Mouse (Mus musculus): ENCODE data around the gene Sox13. TPM values are rescaled to one million over a fixed set of nuclear protein-coding genes. Genes with fewer than 3 reads are reported as not detected.

The Sox13 gene
- total RNA-seq (2014; fragmentation: Nextera tagmentation) (0.33 and 3.8 TPM in 2 replicates), total RNA-seq (2017) (0.69 TPM in 1 of 2 replicates, not detected in the other)

- no peak for ATAC-seq (replicated peaks; ENCODE audit: low FRiP score, low TSS enrichment, poor library complexity, severe bottlenecking)
These were observed at the start of gene Sox13 for GRCm38 (mm10) chr1:133423543-133424480. Sox13 (minus strand) TSS chr1:133424377.

DNA sequence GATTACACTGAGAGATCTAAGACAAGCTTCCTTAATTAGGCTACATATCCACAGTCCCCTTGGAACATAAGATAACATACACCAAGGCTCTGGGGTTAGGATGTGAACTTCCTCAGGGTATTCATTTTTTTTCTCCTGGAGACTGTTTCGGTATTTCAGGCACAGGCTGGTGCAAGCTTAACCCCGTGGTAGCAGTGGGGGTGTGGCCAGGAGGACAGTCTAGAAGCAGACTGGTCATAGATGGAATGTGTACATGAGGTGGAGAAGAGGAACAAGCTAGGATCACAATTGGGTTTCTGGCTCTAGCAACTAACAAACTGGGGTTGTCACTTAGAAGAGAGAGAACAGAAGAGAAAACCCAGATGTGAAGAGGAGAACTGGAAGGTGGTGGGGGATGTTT is 47.4 kb upstream of the Sox13 start:
- no peak for ATAC-seq (replicated peaks; ENCODE audit: low FRiP score, low TSS enrichment, poor library complexity, severe bottlenecking)

DNA sequence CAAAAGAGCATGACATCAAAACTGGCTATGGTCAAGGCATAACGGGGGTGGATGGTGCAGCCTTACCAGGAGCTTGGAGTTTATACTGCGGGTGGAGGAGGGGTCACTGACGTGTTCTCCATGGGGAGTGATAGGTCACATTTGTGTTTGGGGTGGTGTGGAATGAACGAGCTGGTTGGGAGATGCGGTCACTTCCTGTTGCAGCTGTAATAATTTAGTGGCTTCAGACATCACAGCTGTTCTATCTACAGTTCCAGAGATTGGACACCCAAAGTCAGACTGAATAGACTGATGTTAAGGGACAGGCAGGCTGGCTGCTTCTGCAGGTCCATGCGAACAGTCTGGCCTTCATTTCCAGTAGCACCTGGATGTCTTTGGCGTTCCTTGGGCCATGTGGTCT is 46.9 kb upstream of the Sox13 start:
- ATAC-seq (replicated peaks; ENCODE audit: low FRiP score, low TSS enrichment, poor library complexity, severe bottlenecking), result no peak

DNA sequence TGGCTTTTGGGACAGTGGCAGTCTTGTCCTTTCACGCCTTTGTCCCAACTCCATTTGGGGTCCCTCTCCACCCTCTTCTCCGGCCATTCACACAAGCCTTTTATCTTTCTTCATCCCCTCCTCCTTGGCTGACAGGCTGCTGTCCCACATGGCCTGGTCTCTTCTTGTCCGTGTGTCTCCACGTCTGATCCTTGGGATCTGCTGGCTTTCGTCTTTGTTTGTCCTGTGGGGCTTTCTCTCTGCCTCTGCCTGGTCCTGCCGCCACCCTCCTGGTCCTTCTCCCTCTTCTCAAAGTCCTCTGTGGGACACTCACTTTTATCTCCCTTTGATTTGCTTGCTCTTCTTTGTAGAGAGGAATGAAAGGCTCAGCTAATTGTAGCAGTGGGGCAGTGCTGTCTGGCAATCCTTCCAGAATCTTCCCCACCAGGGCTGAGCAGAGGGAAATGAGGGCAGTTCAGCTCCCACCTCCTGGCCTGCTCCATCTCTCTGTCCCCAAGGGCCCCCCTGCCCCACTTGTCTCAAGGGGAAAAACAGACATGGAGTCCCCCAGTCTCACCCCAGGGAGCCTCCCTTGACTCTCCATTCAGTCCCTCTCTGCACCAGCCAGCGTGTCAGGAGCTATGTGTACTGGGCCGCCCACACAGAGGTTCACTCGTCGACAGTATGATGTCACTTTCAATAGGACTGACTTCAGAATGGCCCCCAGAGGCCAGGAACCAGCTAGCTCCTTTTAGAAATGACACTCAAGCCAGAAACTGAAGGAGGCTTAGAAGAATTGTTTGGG is 46.3 kb upstream of the Sox13 start:
- no peak for ATAC-seq (replicated peaks; ENCODE audit: low FRiP score, low TSS enrichment, poor library complexity, severe bottlenecking)

GRCm38 (mm10) chr1:133469213-133469612 is 45.0 kb upstream of the Sox13 start:
- no peak for ATAC-seq (replicated peaks; ENCODE audit: low FRiP score, low TSS enrichment, poor library complexity, severe bottlenecking)

GRCm38 (mm10) chr1:133468751-133469150 is 44.6 kb upstream of the Sox13 start:
- no peak for ATAC-seq (replicated peaks; ENCODE audit: low FRiP score, low TSS enrichment, poor library complexity, severe bottlenecking)

GRCm38 (mm10) chr1:133467905-133468304 is 43.7 kb upstream of the Sox13 start:
- ATAC-seq (replicated peaks; ENCODE audit: low FRiP score, low TSS enrichment, poor library complexity, severe bottlenecking), result no peak

DNA sequence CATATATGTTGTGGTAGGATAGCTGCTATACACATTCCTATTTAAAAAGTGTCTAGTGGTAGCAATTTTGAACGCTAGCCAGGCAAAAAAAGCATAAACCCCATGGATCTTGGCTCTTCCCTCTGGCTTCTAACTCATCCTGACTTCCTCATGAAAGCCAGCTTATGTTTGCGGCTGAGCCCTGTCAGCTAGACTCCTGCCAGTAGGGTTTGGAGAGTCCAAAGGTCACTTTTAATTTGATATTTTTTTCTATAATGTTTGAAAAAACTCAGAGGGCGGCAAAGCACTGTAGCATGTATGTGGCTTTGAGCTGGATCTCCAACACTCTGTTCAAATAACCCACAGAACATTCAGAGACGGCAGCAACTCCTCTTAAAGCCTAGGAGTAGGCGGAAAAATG is 39.0 kb upstream of the Sox13 start:
- ATAC-seq (replicated peaks; ENCODE audit: low FRiP score, low TSS enrichment, poor library complexity, severe bottlenecking), result no peak

DNA sequence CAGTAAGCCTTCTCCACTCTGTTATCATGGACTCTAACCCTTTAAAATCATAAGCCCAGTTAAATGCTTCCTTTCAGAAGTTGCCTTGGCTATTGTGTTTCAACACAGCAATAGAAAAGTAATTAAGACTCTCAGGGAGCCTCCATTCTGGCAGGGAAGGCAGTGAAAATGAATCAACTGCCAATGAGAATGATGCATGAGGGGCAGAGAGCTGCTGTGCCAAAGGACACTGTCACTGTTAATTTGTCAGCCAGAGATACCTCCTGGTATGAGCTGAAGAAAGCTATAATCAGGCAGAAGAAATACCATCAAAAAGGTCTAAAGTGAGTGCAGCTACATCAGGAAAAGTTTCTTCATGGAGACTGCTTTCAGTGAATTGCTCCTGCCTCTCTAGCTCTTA is 36.8 kb upstream of the Sox13 start:
- ATAC-seq (replicated peaks; ENCODE audit: low FRiP score, low TSS enrichment, poor library complexity, severe bottlenecking), result no peak

DNA sequence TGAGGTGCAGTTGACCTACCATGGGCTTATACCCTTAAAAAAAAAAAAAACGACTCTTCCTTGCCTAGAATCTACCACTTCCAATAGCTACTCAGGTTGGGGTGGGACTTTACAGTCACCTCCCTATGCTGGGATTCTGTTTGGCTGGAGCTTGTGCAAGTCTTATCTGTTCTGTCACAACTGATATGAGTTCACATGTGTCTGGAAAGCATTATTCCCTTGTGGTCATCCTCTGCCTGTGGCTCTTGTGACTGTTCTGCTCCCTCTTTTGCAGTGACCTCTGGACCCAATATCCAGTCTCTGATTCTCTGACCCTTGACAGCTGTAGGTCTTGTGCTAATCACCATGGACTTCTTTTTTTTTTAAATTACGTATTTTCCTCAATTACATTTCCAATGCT is 31.9 kb upstream of the Sox13 start:
- no peak for ATAC-seq (replicated peaks; ENCODE audit: low FRiP score, low TSS enrichment, poor library complexity, severe bottlenecking)

DNA sequence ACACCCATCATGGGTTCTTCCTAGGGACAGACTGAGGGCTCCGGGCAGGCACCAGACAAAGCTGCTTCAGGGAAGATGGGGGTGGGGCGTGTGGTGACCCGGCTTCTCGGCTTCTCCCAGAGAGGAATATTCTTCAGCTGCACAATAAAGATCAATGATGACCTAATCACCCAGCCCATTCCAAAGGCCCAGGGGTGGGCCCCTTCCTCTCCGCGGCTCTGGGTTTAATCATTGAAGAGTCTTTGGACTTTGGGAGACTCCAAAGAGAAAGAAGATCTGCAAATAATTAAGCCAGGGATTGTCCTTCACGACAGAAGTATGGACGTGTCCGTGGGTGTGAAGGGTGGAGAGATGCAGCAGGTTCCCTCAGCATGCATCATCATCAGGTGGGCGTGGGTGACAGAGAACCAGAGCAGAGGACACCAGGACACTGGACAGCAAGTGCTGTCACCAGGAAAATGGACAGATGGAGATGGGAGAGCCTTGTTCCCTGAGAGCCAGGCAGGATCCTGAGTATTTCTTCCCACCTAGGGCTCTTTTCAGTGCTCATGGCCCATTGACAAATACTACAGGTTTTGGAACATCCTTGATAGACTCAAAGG is 28.5 kb upstream of the Sox13 start:
- ATAC-seq (replicated peaks; ENCODE audit: low FRiP score, low TSS enrichment, poor library complexity, severe bottlenecking), result no peak

DNA sequence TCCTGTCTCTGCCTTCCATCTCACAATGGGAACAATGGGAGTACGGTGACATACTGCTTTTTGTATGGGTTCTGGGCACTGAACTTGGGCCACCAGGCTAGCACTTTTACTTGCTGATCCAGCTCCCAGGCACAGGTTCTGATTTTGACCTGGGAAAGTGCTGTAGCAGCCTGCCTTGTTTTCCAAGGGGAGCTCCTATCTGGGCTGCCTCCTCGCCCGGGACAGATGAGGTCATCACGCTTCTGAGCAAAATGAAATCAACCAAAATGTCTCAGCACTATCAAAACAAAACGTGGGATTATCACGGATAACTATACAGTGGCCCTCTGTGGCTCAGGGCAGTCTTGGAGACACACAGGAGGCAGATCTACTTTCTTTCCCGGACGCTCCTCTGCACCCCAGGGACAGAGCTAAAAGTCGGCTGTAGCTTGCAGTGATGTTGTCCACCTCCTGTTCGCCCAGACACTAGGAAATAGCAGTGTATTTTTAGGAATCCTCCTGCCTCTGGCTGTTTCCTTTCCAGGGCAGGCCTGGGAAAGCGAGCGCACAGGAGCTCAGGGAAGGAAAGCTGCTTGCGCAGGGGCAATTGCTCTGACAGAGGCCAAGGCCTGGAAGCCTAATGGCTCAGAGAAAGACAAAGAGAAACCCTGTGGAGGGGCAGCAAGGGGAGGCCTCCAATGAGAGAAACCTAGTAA is 27.8 kb upstream of the Sox13 start:
- no peak for ATAC-seq (replicated peaks; ENCODE audit: low FRiP score, low TSS enrichment, poor library complexity, severe bottlenecking)

DNA sequence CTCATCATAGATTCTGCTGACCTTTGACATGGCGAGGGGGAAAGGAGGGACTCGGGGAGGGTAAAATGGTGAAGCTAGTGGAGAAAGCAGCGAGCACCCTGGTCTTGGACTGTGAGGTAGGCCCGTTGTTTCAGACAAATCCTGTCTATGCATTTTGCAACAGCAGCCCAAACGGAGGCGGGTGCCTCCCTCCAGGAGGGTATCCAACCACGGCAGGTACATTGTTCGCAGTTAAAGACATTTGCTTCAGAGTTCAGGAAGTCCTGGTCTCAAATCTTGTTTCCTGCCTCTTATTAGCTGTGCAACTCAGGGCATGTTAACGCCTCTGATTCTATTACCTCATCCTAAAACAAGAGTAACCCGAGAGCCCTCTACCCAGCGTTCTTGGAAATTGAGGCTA is 26.8 kb upstream of the Sox13 start:
- no peak for ATAC-seq (replicated peaks; ENCODE audit: low FRiP score, low TSS enrichment, poor library complexity, severe bottlenecking)

GRCm38 (mm10) chr1:133448351-133448931 is 24.3 kb upstream of the Sox13 start:
- 0 out of 2 replicates have a peak, but pooled peaks have one; percentile 18 for ATAC-seq (replicated peaks; ENCODE audit: low FRiP score, low TSS enrichment, poor library complexity, severe bottlenecking)

- ATAC-seq (replicated peaks; ENCODE audit: low FRiP score, low TSS enrichment, poor library complexity, severe bottlenecking), result no peak
These were observed 22.1 kb upstream of the Sox13 start for GRCm38 (mm10) chr1:133446291-133446690.

GRCm38 (mm10) chr1:133444315-133444714 is 20.1 kb upstream of the Sox13 start:
- no peak for ATAC-seq (replicated peaks; ENCODE audit: low FRiP score, low TSS enrichment, poor library complexity, severe bottlenecking)

GRCm38 (mm10) chr1:133437916-133438683 is 13.9 kb upstream of the Sox13 start:
- no peak for ATAC-seq (replicated peaks; ENCODE audit: low FRiP score, low TSS enrichment, poor library complexity, severe bottlenecking)

- ATAC-seq (replicated peaks; ENCODE audit: low FRiP score, low TSS enrichment, poor library complexity, severe bottlenecking), result no peak
These were observed 10.6 kb upstream of the Sox13 start for GRCm38 (mm10) chr1:133434756-133435112.
